Mouse (Mus musculus) midbrain, embryonic 11.5 days (tissue): ENCODE results near the gene Cphx1. TPM values are rescaled to one million over a fixed set of nuclear protein-coding genes. Genes with fewer than 3 reads are reported as not detected.
"Not testable (repeated sequence)": the region's sequence is repeated elsewhere in the genome, so short reads cannot be mapped to it uniquely, and the experiment has no call there.

Experiments
- ATAC-seq: fragments of 200-750 bp; cut with Nextera tagmentation; 2 replicates; pipeline ENCODE4 v1.8.0; 2017; ENCODE audit warnings: moderate TSS enrichment, moderate library complexity; ENCODE audit not compliant: low FRiP score
- DNase-seq: peaks from one replicate; pipeline ENCODE4 v3.0.0; 2015; ENCODE audit warnings: low spot score; ENCODE audit errors: missing footprints
- H3K27ac ChIP-seq: fragments of 300-500 bp; sonication (generic); 2 replicates; pipeline ENCODE4 v1.5.1; 2014; ENCODE audit warnings: low read depth, low read length
- H3K27me3 ChIP-seq: fragments of 300-500 bp; sonication (generic); 2 replicates; pipeline ENCODE4 v1.6.1; 2014; ENCODE audit warnings: mild to moderate bottlenecking, low read length, moderate library complexity, mixed read lengths; ENCODE audit not compliant: control insufficient read depth, insufficient read depth
- H3K36me3 ChIP-seq: fragments of 300-500 bp; sonication (generic); 2 replicates; pipeline ENCODE4 v1.6.1; 2014; ENCODE audit warnings: mild to moderate bottlenecking, low read length, moderate library complexity, mixed read lengths; ENCODE audit not compliant: control insufficient read depth, insufficient read depth
- H3K4me1 ChIP-seq: fragments of 300-500 bp; sonication (generic); 2 replicates; pipeline ENCODE4 v1.6.1; 2014; ENCODE audit warnings: low read length; ENCODE audit not compliant: control insufficient read depth, insufficient read depth
- H3K4me2 ChIP-seq: fragments of 300-500 bp; sonication (generic); 2 replicates; pipeline ENCODE4 v1.6.1; 2014; ENCODE audit warnings: mild to moderate bottlenecking, moderate library complexity
- H3K4me3 ChIP-seq: fragments of 300-500 bp; sonication (generic); 2 replicates; pipeline ENCODE4 v1.5.1; 2014; ENCODE audit warnings: low read depth, low read length
- H3K9ac ChIP-seq: fragments of 300-500 bp; sonication (generic); 2 replicates; pipeline ENCODE4 v1.6.1; 2014; ENCODE audit warnings: low read length
- H3K9me3 ChIP-seq: fragments of 300-500 bp; sonication (generic); 2 replicates; pipeline ENCODE4 v1.6.1; 2016; ENCODE audit warnings: low read length; ENCODE audit not compliant: control insufficient read depth
- WGBS: fragments of 180-500 bp; shearing (Covaris S2); extraction: QIAGEN DNeasy Blood & Tissue Kit; methylation state at CpG from one replicate; pipeline ENCODE4 v1.1.7; 2014; 5-methylcytosine and 5-hydroxymethylcytosine counted together
- polyA plus RNA-seq: library from polyadenylated mRNA; unstranded; fragments of >200 nt; fragmentation: Nextera tagmentation; extraction: Ambion mirVana; gene quantifications from 2 replicates; pipeline ENCODE4 v1.2.1, GENCODE M21; 2014

The Cphx1 gene
- polyA plus RNA-seq, 1 experiment from 2014 or later, result not detected

DNA sequence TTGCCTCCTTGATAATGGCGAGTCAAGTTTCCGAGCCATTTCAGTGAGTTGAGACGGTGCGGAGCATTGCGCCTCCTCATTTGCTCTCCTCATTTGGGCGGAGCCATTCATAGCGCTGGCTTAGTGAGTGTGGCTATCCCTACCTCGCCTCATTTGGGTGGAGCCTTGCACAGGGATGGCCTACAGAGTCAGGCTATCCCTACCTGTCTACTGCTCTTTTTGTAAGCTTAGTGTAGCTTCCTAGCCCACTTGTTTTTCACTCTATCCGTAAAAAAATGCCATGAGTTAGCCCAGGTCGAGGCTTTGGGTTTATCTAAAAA, 10.6 kb upstream of the Cphx1 start, which contains the start of gene Tmem254a:
Gene Tmem254a (minus strand): TSS at position 111 of the 320 bp plus-strand sequence.
- ATAC-seq, result peak; percentile 62; the same call in 1 of the 2 replicates

DNA sequence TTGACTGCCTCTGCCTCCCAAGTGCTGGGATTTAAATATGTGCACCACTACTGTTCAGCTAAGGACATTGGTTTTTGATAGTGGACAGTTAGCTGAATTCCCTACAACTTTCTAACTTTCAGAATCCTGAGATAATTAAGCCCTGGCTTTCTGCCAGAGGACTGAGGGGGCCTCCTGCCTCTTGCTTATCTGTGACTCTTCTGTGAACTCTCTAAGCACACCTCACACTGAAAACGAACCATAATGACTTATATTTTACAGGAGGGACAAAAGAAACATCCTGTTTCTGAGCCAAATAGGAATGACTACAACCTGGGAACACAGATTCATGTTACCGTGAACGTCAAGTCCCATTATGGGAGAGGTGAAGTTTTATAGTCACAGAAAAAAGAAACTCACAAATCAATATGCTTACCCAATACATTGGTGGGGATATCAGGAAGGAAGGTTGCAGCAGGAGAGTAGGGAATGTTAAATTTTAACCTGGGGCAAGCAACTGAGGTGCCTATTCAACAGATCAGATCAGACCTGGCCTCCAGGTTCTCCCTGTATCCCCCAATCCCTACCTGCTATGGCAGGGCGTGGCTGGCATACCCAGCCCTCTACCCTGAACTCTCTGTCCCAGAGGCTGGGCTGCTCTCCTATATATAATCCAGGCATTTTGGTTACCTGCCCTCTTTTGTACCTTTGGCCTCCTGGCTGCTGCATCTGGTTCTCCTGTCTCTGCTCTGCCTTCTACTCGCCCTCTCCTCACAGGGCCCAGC, 1.1 kb upstream of the Cphx1 start:
- not testable (repeated sequence) for ATAC-seq, DNase-seq, H3K36me3 ChIP-seq, H3K4me3 ChIP-seq, H3K9ac ChIP-seq, H3K9me3 ChIP-seq, H3K27ac ChIP-seq, H3K27me3 ChIP-seq, H3K4me2 ChIP-seq, H3K4me1 ChIP-seq
- no CpG with 5 or more reads among the region's 5 CpGs for WGBS

More for the DNA sequence above, 10.6 kb upstream of the Cphx1 start, which contains the start of gene Tmem254a:
- H3K4me3 ChIP-seq, H3K9ac ChIP-seq, H3K27ac ChIP-seq, H3K4me1 ChIP-seq, H3K9me3 ChIP-seq, H3K36me3 ChIP-seq, H3K27me3 ChIP-seq, H3K4me2 ChIP-seq, DNase-seq: not testable (repeated sequence)
- WGBS, result no CpG with 5 or more reads among the region's 10 CpGs

DNA sequence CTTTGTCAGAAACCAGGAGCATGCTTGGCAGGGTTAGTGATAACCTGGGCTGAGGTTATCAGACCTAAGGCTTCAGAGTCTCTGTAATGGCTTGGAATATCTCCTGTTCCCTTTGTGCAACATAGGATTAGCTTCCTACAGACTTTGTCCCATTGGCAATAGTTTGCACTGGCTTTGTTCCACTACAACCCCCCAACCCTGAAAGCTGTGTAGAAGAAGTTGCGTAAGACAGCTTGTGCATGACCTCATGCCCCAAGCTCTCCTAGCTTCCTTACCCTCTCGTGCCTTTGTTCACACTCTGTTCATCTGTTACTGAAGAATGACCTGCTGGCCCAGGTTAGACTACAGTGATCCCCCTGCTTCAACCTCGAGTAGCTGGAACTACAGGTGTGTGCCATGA, 19.8 kb downstream of the Cphx1 start:
- not testable (repeated sequence) for H3K36me3 ChIP-seq, H3K9ac ChIP-seq, H3K9me3 ChIP-seq, H3K27ac ChIP-seq, ATAC-seq, H3K4me2 ChIP-seq, H3K4me3 ChIP-seq, H3K27me3 ChIP-seq, DNase-seq, H3K4me1 ChIP-seq
- WGBS, result no CpG with 5 or more reads among the region's 3 CpGs

DNA sequence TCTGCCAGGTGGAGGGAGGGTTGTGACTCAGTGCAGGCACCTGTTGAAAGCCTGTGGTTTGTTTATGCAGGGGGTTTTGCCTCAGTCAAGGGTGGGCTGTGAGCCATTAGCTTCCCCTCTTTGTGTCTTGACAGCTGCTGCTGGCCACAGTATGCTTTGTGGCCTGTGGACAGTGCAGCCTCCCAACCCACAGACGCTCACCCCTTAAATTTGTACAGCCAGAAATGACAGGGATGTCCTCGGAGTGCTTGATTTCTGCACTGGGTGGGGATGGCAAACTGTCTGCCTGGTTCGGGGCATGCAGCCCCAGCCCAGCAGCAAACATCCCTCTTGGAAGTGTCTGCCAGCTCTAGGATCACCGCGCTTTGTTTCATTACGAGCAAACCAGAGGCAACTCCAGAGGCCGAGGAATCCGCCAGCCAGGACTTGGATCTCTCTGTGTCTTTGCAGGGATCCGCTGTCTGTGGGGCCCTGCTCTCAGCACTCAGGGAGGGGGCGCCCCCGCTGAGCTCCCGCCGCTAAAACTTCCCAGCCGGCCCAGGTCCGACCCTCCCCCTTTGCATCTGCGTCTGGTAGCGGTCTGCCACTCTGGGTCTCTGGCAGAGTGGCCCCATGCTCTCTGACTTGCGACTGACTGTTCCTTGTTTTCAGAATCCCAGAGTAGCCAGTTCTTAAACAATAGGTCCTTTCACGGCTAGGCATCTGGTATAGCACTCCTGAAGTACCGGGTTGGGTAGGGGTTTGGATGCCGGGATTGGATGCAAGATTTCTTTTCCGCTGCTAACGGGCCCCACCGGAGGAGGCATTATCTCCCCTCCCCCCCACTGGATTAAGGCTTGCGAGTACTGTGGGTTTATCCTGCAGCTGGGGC, 40.5 kb downstream of the Cphx1 start, which contains the start of gene Duxbl1:
Gene Duxbl1 (plus strand): TSS at position 207 of the 871 bp plus-strand sequence.
- no CpG with 5 or more reads among the region's 25 CpGs for WGBS
- not testable (repeated sequence) for H3K27me3 ChIP-seq, H3K36me3 ChIP-seq, H3K9me3 ChIP-seq, DNase-seq, H3K4me1 ChIP-seq, H3K4me3 ChIP-seq, H3K9ac ChIP-seq
- H3K4me2 ChIP-seq, result peak within 1 kb of the TSS; percentile 19; the same call in 1 of the 2 replicates
- peak within 1 kb of the TSS; percentile 89 for H3K27ac ChIP-seq
- peak; percentile 93 for ATAC-seq

DNA sequence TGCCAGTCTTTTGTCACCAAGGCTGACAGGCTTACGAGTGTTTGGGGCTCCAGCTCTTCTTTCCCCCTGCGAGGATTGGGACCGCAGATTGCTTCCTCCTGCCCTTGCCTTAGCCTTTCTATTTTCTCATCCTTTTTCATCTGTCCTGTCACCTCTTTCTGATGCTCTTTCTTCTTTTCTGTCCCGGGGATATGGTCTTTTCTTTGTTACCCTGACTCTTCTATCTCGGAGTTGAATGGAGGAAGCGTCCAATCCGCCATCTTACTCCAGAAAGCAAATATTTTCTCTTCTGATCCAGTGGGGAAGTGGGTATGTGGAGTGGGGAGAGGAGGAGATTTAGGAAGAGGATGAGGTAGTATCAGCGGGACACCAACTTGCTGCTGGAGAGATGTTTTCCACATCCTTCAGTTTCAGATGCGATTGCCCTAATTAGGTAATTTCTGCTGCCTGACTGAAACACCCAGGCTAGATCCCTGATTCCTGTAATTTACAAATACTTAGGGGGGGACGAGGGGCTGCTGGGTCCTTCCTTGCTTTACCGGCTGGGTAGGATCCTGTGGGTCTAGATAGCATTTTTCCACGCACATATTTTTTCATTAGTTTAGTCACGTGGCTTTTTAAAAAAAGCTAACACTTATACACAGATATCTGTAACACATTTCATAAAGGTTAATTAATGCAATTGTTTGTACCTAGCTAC, 41.3 kb downstream of the Cphx1 start:
- H3K4me1 ChIP-seq, H3K36me3 ChIP-seq, H3K4me3 ChIP-seq, H3K27me3 ChIP-seq, H3K9me3 ChIP-seq, DNase-seq, H3K9ac ChIP-seq: not testable (repeated sequence)
- H3K27ac ChIP-seq, result peak overlapping the region; percentile 89
- 0% methylated on average over 6 of the region's 13 CpGs for WGBS
- H3K4me2 ChIP-seq, result peak overlapping the region; percentile 19; the same call in 1 of the 2 replicates
- ATAC-seq, result peak; percentile 10; the same call in 1 of the 2 replicates

DNA sequence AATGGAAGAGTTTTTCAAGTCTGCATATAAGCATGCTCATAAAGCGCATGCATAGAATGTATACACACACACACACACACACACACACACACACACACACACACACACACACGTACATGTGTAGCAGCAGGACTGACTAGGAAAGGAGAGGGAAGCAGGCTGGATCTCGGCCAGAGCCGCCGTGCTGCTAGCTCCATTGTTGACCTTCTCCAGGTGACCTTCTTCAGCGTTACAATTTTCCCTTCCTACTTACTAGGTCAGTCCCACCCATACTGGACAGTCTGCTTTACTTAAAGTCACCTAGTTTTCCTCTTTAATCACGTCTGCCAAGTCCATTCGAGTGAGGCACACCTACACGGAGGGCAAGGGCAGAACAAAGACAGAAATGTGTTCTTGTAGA, 43.8 kb downstream of the Cphx1 start:
- not testable (repeated sequence) for H3K9ac ChIP-seq, H3K4me1 ChIP-seq, H3K4me2 ChIP-seq, H3K36me3 ChIP-seq, DNase-seq, H3K9me3 ChIP-seq, H3K27ac ChIP-seq, ATAC-seq, H3K4me3 ChIP-seq, H3K27me3 ChIP-seq
- WGBS, result 84% methylated on average over 5 of the region's 9 CpGs

Other genes starting within 250 kb of the Cphx1 start
- gene Ppif, start 244.2 kb upstream of the Cphx1 start, polyA plus RNA-seq, result 36.2 and 37.4 TPM in 2 replicates
- 10.1 and 11.4 TPM in 2 replicates for gene Zcchc24, start 169.3 kb upstream of the Cphx1 start, polyA plus RNA-seq
- gene Anxa11, start 96.1 kb upstream of the Cphx1 start, polyA plus RNA-seq, result 3.0 and 4.0 TPM in 2 replicates
- gene Plac9a, start 35.2 kb upstream of the Cphx1 start, polyA plus RNA-seq, result not detected in 2 replicates
- 1.5 and 4.0 TPM in 2 replicates for gene Tmem254a, start 10.6 kb upstream of the Cphx1 start, polyA plus RNA-seq
- gene Duxbl1, start 40.3 kb downstream of the Cphx1 start, polyA plus RNA-seq, result 5.7 and 6.5 TPM in 2 replicates
- gene Gm9780, start 104.4 kb downstream of the Cphx1 start, polyA plus RNA-seq, result 1.1 and 3.7 TPM in 2 replicates
- gene Tmem254c, start 129.1 kb downstream of the Cphx1 start, polyA plus RNA-seq, result 15.7 and 24.3 TPM in 2 replicates
- gene Cphx2, start 143.2 kb downstream of the Cphx1 start, polyA plus RNA-seq, result not detected in 2 replicates
- not detected in 2 replicates for gene Cphx3, start 144.0 kb downstream of the Cphx1 start, polyA plus RNA-seq
- gene Duxbl2, start 180.0 kb downstream of the Cphx1 start, polyA plus RNA-seq, result 2.8 TPM in 1 of 2 replicates, not detected in the other
- 0.90 and 2.7 TPM in 2 replicates for gene Plac9b, start 244.2 kb downstream of the Cphx1 start, polyA plus RNA-seq